Mouse (Mus musculus) embryo, embryonic 9.5 days (tissue): ENCODE data around the gene Cbr2.
"Not testable (repeated sequence)": the region's sequence is repeated elsewhere in the genome, so short reads cannot be mapped to it uniquely, and the experiment has no call there.

Source experiments
- DNase-seq: peaks from one replicate; pipeline ENCODE4 v3.0.0-alpha.2; 2017; ENCODE audit errors: extremely low spot score

Cbr2 gene

DNA sequence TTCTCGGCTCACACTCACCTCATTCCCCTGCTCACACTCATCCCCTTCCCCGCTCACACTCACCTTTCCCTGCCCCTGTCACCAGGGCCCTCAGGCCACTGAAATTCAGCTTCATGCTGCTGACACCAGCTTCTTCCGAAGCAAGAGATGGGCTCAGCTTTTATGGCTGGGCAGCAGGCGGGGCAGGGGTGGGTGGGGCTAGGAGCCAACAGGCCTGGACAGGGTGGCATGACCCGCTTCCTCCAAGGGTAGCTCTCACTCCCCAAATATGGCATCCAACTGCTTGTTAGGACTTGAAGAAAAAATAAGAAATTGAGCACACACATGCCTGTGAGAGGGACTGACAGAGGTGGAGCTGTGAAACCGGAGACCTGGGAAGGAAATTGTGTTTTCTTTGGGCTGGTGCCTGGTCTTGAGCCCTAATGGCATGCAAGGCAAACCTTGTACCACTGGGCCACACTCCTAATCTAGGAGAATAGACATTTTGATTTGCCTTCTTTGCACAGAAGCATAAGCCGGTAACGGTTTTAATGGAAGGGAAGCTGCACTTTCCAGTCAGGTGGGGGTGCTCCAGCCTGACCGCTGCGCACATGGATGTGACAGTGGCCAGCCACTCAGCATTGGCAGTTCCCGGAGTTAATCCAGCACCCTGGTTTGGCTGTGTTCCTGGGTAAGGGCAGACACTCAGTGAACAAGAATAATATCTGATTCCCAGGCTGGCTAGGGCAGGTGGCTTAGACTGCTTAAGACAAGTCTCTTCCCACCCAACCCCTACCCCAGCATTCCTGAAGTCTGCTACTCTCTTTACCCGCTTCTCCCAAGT lies at the start of gene Cbr2:
Gene Cbr2 (minus strand): TSS at position 257 of the 823 bp plus-strand sequence.
- no peak for DNase-seq

GRCm38 (mm10) chr11:120781361-120781760 lies 49.4 kb upstream of the Cbr2 start:
- DNase-seq, result not testable (repeated sequence)

DNA sequence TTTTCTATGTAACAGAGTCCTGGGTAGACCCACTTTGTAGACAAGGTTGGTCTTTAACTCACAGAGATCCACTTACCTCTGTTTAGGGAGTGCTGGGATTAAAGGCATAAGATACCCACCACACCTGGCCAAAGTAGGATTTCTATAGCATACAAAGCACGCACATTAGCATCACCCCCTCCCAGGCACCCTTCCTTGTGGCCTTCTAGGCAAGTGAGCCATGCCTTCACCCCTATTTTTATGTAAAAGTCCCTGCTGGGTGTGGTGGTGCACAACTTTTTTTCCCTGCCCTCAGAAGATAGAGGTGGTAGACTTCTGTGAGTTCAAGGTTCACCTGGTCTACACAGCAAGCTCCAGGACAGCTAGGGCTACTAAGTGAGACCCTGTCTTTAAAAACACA lies 48.0 kb upstream of the Cbr2 start:
- DNase-seq, result no peak

GRCm38 (mm10) chr11:120777123-120777522 lies 45.2 kb upstream of the Cbr2 start:
- no peak for DNase-seq

DNA sequence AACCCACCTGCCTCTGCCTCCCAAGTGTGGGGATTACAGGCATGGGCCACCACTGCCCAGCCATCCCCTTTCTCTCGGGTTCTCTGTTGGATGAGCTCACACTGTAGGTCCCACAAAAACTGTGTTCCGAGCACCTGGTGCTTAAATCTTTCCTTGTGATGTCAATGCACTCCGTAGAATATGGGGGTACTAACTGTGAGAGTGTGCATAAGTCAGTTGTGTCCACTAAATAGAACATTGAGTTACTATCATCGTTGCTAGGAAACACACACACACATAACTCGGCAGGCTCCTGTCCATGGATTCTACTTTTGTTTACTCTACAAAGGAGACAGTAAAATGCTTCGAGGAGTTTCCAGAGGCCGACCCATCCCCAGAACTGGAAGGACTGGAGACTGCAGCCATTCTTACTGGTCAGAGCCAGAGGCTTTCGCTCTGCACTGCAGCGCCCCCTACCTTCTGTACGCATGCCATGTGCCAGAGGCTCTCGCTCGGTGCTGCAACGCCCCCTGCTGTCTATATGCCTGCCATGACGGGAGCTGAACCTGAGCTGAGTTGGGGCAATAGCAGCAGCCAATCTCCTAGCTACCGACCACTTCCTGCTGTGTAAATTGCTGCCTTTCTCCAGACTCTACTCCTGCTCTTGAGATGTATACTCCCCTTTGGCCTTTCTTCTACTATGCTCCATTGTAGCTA lies 44.0 kb upstream of the Cbr2 start:
- peak; percentile 94 for DNase-seq

DNA sequence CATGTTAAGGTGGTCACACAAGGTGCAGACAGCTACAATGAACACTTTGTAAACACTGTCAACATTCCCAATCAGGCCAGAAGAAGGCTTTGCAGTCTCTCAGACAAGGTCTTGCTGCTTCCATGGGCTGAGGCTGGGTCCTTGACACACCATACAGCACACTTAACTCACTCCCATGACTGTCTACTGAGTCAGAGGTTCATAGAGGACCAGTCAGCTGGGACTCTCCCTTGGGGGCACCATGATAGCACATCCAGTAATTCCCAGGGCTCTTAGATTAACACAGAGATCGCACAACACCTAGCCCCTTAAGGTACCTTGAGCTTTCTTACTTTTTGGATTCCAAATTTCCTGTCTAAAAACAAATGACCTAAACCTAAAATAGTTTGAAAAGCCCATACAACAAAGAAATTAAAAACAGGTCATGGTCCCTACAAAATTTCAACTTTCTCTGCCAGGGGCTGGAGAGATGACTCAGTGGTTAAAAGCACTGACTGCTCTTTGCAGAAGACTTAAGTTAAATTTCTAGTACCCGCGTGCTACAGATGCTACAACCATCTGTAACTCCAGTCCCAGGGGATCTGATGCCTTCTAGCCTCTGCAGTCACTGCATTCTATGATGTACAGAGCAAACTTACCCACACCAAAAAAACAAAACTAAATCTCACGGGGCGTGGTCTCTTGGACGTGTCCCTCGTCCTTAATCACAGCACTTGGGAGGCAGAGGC lies 41.7 kb upstream of the Cbr2 start:
- no peak for DNase-seq

DNA sequence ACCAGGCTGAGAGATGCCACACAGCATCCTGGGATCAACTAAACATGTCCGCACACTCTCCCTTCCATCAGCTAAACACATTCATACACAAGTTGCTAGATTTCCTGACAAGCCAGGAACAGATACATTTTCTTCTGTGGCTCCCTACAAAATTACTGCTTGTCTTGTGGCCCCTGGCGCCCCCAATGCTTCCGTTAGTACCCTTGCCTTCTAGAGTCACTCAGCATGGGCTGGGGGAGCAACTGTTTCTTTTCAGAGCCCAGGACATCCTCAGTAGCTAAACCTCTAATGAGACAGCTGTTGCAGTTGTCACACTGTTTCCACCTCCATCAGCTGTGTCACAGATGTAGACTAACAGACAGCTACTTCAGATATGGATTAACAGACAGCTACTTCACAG lies 40.8 kb upstream of the Cbr2 start:
- no peak for DNase-seq

DNA sequence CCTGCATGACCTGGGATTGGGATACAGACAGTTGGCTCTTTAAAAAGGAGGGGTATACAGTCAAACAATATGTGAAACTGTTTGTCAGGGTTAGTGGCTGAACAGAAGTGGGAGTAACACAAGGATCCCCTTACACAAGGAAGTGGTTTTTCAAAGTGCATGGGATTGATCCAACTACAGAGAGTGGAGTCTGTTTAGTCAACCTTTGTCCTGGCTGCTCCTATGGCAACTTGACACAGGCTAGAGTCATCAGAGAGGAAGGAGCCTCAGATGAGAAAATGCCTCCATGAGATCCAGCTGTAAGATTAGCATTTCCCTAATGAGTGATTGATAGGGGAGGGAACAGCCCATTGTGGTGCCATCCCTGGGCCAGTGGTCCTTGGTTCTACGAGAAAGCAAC lies 36.3 kb upstream of the Cbr2 start:
- no peak for DNase-seq

DNA sequence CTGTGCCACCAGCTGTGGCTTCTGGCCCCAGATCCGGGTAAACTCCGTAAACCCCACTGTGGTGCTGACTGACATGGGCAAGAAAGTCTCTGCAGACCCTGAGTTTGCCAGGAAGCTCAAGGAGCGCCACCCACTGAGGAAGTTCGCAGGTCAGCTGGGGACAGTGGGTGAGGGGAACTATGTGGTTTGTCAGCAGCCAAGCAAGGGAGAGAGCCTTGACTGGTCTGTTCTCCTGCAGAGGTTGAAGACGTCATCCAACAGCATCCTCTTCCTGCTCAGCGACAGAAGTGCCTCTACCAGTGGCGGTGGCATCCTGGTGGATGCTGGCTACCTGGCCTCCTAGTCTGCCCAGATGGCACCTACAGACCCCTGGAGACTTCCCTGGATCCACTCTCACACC lies 35.1 kb upstream of the Cbr2 start:
- DNase-seq, result not testable (repeated sequence)

- not testable (repeated sequence) for DNase-seq
Observed at GRCm38 (mm10) chr11:120763121-120763999, 31.4 kb upstream of the Cbr2 start.

GRCm38 (mm10) chr11:120762672-120763041 lies 30.7 kb upstream of the Cbr2 start, which contains the start of gene Hmga1b:
Gene Hmga1b, plus strand, starts transcription at chr11:120762794.
- not testable (repeated sequence) for DNase-seq

- DNase-seq, result no peak
Observed at GRCm38 (mm10) chr11:120761811-120762671, 30.1 kb upstream of the Cbr2 start.

DNA sequence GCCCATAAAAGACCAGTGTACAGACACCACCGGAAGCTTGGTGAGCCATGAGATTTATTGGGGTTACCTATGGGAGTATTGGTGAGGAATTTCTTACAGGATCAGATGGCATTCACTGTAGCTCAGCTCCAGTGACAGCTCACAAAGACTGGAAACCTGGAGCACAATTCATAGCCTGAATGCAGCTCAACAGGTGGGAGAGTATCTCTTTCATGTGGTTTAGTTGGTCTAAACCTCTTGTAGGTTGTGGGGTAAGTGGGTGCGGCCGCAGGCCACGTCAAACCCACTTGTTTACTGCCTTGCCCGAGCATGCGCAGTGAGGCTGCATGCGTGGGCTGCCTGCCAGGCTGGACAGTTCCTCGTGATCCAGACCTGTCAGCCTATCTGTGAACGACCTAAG lies 28.3 kb upstream of the Cbr2 start:
- DNase-seq, result no peak

DNA sequence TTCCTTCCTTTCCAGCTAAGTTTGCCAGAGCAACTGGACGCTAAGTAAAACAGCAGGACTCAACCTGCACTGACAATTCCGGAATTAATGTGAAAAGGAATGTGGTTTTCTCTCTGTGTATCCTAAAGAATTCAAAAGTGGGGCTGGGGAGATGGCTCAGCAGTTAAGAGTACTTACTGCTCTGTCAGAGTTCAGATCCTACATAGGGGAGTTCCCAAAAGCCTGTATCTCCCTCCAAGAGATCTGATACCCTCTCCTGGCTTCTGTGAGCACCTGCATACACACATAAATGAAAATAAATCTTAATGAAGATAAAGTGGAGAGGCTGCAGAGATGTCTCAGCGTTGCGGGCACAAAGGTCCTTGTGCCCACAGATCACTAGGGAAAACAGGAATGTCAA lies 19.7 kb upstream of the Cbr2 start:
- DNase-seq, result no peak

- no peak for DNase-seq
Observed at GRCm38 (mm10) chr11:120749430-120749829, 17.5 kb upstream of the Cbr2 start.

GRCm38 (mm10) chr11:120747974-120748373 lies 16.1 kb upstream of the Cbr2 start:
- DNase-seq, result no peak

DNA sequence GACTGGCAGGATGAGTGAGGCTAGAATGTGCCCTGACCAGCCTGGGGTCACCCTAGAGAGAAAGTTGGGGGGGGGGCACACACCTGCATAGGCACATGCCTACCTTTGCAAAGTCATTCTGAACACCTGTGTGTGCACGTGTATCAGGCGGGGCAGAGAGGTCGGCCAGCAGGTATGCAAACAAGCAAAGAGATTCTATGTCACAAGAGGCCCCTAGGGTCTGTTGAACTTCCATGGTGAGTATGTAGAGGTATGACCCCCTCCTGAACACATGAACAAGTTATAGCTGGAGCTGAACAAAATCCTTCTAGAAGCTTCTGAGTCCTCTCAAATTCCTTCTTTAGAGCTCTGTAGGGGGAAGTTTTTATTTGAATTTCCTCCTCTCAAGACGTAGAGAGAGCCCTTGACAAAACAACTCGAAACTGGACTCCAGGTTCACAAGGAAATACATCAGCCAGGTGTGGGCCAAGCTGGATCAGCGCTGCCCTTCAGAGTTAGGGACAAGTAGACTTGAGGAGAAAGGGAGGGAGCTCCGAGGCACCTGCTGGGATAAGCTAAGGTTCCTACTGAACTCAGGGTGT lies 12.3 kb upstream of the Cbr2 start:
- no peak for DNase-seq

DNA sequence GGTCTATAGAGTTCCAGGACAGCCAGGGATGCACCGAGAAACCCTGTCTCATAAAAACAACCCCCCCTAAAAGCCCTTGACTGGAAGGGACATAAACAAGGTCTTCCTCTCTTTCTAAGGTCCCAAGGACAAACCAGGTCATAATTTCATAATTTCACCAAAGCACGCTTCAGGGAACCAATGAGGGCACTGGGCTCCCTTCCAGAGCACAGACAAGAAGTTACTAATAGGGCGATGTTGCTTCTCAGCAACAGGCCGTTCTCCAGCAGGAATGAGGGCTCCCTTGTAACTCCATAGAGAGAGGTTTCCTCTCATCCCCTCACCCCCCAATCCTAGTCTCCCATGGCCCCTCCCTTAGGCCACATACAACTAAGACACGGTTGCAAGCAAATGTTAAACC lies 9.1 kb upstream of the Cbr2 start:
- no peak for DNase-seq

- no peak for DNase-seq
Observed at GRCm38 (mm10) chr11:120736424-120736823, 4.5 kb upstream of the Cbr2 start.

DNA sequence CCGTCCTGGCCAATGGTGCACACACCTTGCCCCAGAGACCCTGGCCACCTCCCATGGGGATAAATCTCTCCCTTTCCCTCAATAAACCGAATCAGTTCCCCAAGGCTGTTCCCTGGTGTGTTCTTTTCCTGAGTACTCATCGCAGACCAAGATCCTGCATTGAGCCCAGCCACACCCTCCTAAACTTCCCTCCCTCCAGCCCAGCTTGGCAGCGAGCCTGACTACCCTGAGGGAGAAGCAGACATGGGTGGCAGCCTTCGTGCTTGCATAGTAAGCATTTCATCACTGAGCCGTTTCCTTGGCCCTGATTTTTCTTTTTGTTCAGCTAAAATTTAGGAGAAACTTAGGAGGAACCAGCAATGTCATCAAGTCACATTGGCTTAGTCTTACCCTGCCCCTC lies 1.6 kb upstream of the Cbr2 start:
- DNase-seq, result no peak
